Mouse (Mus musculus): ENCODE results near the gene Mogat1. TPM values are rescaled to one million over a fixed set of nuclear protein-coding genes. Genes with fewer than 3 reads are reported as not detected.
"Not testable (repeated sequence)": the region's sequence is repeated elsewhere in the genome, so short reads cannot be mapped to it uniquely, and the experiment has no call there.

The Mogat1 gene
- polyA plus RNA-seq, 1 experiment, result 0.23 TPM

DNA sequence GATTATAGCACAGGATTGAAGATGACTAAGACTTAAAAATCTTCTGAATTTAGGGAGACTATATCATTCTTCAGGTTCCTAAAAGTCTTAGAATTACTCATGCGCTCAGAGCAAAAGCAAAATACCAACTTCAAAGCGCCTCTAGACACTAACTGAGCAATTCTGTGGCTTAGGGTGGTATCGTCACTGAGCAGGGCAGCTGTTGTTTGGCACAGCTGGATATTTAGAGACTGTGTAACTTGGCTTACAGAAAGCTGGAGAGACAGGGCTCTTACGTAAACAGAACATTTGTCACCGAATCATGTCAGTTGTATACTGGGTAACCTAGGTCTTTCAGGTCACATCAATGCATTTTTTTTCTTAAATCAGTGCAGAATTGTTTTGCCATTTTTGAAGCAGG lies 27.6 kb downstream of the Mogat1 start:
- no peak for TF ChIP-seq CTCF (IDR thresholded peaks at IDR 0.05; ENCODE audit: borderline replicate concordance, extremely low read depth, insufficient read depth, insufficient read length)
- no peak for TF ChIP-seq POLR2A (IDR thresholded peaks at IDR 0.05; ENCODE audit: borderline replicate concordance, extremely low read depth, insufficient read depth, insufficient read length, poor library complexity, severe bottlenecking)
- peak; percentile 8 for DNase-seq (ENCODE audit: low read depth)

DNA sequence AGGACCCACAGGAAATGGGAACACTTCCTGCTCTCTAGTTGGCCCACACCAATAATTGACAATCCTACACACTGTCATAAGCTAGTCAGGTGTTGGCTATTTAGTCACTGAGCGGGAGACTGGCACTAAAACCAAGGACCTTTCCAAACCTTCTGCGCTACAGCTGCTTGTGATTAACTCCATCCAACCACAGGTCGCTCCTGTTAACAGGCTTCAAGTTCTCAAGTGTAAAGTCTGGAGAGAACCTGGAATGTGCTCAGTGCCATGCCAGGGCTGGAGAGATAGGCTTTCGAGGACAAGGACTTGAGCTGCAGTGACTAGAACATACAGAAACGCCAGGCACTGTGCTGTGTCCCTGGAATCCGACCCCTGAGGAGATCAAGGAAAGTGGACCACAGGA lies 28.4 kb downstream of the Mogat1 start:
- DNase-seq (ENCODE audit: low read depth), result no peak
- TF ChIP-seq POLR2A (IDR thresholded peaks at IDR 0.05; ENCODE audit: borderline replicate concordance, extremely low read depth, insufficient read depth, insufficient read length, poor library complexity, severe bottlenecking), result no peak
- no peak for TF ChIP-seq CTCF (IDR thresholded peaks at IDR 0.05; ENCODE audit: borderline replicate concordance, extremely low read depth, insufficient read depth, insufficient read length)

DNA sequence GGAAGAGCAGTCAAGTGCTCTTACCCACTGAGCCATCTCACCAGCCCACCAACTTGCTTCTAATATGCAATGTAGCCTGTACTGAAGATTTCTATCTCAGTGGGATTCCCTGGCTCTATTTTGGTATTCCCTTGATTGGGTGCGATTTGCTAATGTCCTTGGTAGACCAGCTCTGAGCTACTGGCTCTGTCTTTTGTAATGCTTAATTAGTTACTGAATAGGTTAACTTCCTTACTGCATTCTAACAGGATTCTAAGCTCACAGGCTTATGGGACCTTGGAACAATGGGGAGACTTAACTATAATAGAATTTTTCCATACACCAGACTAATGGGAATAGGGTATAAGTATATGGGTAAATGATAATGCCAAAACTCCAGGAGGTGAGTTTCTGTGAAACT lies 32.8 kb downstream of the Mogat1 start:
- DNase-seq (ENCODE audit: low read depth), result not testable (repeated sequence)

GRCm38 (mm10) chr1:78546258-78546657 lies 35.5 kb downstream of the Mogat1 start:
- DNase-seq (ENCODE audit: low read depth), result no peak
- TF ChIP-seq POLR2A (IDR thresholded peaks at IDR 0.05; ENCODE audit: borderline replicate concordance, extremely low read depth, insufficient read depth, insufficient read length, poor library complexity, severe bottlenecking) (no peak), CTCF (IDR thresholded peaks at IDR 0.05; ENCODE audit: borderline replicate concordance, extremely low read depth, insufficient read depth, insufficient read length) (no peak)

- DNase-seq (ENCODE audit: low read depth), result no peak
Observed at GRCm38 (mm10) chr1:78548961-78549360, 38.2 kb downstream of the Mogat1 start.

DNA sequence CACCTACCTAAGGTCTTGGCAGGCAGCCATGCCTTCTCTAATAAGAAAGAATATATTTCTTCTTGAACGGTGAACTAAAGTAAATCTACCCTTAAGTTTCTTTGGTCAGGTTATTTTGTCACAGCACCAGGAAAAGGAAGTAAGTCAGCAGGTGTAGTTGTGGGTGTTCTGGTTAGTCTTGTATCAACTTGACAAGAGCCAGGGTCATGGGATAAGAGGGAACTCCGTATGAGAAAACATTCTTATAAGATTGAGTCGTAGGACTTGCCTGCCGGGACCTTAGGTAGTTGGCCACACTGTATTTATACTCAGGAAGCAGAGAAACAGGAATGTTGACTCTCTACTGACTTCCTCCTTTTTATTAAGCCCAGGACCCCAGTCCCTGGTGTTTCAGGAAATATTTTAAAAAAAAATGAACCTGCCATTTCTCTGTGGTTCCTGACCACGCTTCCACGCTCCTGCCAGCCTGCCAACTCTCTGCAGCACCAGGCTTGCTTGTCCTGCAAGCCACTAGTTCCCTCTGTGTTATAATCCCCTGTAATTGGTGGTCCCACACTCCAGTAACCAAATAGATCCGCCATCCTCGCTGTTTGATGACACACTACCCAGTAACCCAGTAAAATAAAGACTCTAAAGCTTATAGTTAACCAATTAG lies 43.3 kb downstream of the Mogat1 start:
- TF ChIP-seq POLR2A (IDR thresholded peaks at IDR 0.05; ENCODE audit: borderline replicate concordance, extremely low read depth, insufficient read depth, insufficient read length, poor library complexity, severe bottlenecking), result no peak
- TF ChIP-seq CTCF (IDR thresholded peaks at IDR 0.05; ENCODE audit: borderline replicate concordance, extremely low read depth, insufficient read depth, insufficient read length), result no peak

More at GRCm38 (mm10) chr1:78548961-78549360, 38.2 kb downstream of the Mogat1 start:
- no peak for TF ChIP-seq POLR2A (IDR thresholded peaks at IDR 0.05; ENCODE audit: borderline replicate concordance, extremely low read depth, insufficient read depth, insufficient read length, poor library complexity, severe bottlenecking)
- TF ChIP-seq CTCF (IDR thresholded peaks at IDR 0.05; ENCODE audit: borderline replicate concordance, extremely low read depth, insufficient read depth, insufficient read length), result no peak

DNA sequence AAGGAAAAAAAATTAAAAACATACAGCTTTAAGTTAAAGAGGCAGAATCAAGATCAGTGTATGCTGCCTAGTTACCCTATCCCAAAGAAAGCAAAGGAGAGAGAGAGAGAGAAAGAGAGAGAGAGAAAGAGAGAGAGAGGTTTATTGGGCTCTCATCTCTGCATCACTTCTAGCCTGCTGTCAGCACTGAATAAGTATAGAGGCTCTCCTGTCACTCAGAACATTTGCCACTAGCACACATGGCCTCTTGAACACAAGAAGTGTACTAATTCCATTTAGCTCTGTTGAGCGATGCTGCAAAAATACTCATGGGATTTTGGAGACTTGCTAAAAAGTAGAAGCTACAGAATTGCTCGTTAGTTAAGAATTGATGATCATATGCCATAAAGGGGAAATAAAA lies 56.2 kb downstream of the Mogat1 start:
- TF ChIP-seq POLR2A (IDR thresholded peaks at IDR 0.05; ENCODE audit: borderline replicate concordance, extremely low read depth, insufficient read depth, insufficient read length, poor library complexity, severe bottlenecking) (no peak), CTCF (IDR thresholded peaks at IDR 0.05; ENCODE audit: borderline replicate concordance, extremely low read depth, insufficient read depth, insufficient read length) (no peak)
- DNase-seq (ENCODE audit: low read depth), result peak; percentile 21

More for the DNA sequence above, 43.3 kb downstream of the Mogat1 start:
- DNase-seq (ENCODE audit: low read depth), result no peak

GRCm38 (mm10) chr1:78567421-78567820 lies 56.6 kb downstream of the Mogat1 start:
- no peak for TF ChIP-seq CTCF (IDR thresholded peaks at IDR 0.05; ENCODE audit: borderline replicate concordance, extremely low read depth, insufficient read depth, insufficient read length)
- no peak for TF ChIP-seq POLR2A (IDR thresholded peaks at IDR 0.05; ENCODE audit: borderline replicate concordance, extremely low read depth, insufficient read depth, insufficient read length, poor library complexity, severe bottlenecking)
- peak; percentile 17 for DNase-seq (ENCODE audit: low read depth)

GRCm38 (mm10) chr1:78567834-78568507 lies 57.2 kb downstream of the Mogat1 start:
- TF ChIP-seq POLR2A (IDR thresholded peaks at IDR 0.05; ENCODE audit: borderline replicate concordance, extremely low read depth, insufficient read depth, insufficient read length, poor library complexity, severe bottlenecking), result no peak
- no peak for TF ChIP-seq CTCF (IDR thresholded peaks at IDR 0.05; ENCODE audit: borderline replicate concordance, extremely low read depth, insufficient read depth, insufficient read length)
- DNase-seq (ENCODE audit: low read depth), result peak; percentile 17

DNA sequence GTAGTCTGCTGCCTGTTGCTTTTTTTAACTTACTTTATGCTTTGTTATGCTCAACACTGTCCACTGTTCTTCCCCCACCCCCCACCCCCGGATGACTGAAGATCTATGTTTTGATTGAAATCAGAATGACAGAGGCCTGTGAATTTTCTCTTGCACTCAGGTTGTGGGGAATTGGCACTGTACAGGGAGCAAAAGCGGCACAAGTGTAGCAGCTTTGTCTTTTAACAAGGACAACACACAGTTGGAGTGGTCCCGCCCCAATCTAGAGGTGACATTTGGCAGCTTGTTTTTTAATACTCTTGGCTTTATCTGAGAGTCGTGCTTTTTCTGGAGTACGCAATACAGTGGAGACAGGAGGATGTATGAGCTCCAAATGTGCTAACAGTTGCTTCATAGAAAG lies 58.8 kb downstream of the Mogat1 start:
- no peak for TF ChIP-seq CTCF (IDR thresholded peaks at IDR 0.05; ENCODE audit: borderline replicate concordance, extremely low read depth, insufficient read depth, insufficient read length)
- no peak for TF ChIP-seq POLR2A (IDR thresholded peaks at IDR 0.05; ENCODE audit: borderline replicate concordance, extremely low read depth, insufficient read depth, insufficient read length, poor library complexity, severe bottlenecking)
- DNase-seq (ENCODE audit: low read depth), result no peak

DNA sequence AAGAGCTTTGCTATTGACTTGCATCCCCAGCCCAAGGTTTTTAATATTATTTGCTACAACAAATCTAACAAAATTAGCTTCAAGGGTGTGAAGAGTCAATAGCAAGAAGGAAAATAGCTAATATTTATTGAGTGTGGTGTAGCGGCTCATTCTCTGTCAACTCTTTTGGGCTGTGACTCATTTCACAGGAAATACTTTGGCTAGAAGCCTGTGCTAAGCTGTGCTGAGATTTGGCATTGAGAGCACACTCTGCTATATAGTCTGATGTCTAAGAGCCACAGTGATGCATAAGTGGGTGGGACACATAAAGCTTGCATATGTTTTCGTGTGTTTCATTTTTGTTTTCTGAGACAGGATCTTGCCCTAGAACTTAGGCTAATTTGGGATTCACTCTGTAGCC lies 74.3 kb downstream of the Mogat1 start:
- peak; percentile 17 for DNase-seq (ENCODE audit: low read depth)
- TF ChIP-seq POLR2A (IDR thresholded peaks at IDR 0.05; ENCODE audit: borderline replicate concordance, extremely low read depth, insufficient read depth, insufficient read length, poor library complexity, severe bottlenecking), result no peak
- no peak for TF ChIP-seq CTCF (IDR thresholded peaks at IDR 0.05; ENCODE audit: borderline replicate concordance, extremely low read depth, insufficient read depth, insufficient read length)

- TF ChIP-seq CTCF (IDR thresholded peaks at IDR 0.05; ENCODE audit: borderline replicate concordance, extremely low read depth, insufficient read depth, insufficient read length) (no peak), POLR2A (IDR thresholded peaks at IDR 0.05; ENCODE audit: borderline replicate concordance, extremely low read depth, insufficient read depth, insufficient read length, poor library complexity, severe bottlenecking) (no peak)
- no peak for DNase-seq (ENCODE audit: low read depth)
Observed at GRCm38 (mm10) chr1:78586986-78587385, 76.2 kb downstream of the Mogat1 start.

Other genes starting within 250 kb of the Mogat1 start
- gene Sgpp2, start 200.6 kb upstream of the Mogat1 start, polyA plus RNA-seq (2012; rRNA removed), result 0.68 and 1.4 TPM in 2 replicates
- gene Farsb, start 22.1 kb upstream of the Mogat1 start, polyA plus RNA-seq (2012; rRNA removed), result 58.8 and 66.6 TPM in 2 replicates
- gene BC035947, start 1.2 kb downstream of the Mogat1 start, polyA plus RNA-seq (2012; rRNA removed), result 1.00 and 1.5 TPM in 2 replicates
- gene Acsl3, start 146.8 kb downstream of the Mogat1 start, polyA plus RNA-seq (2012; rRNA removed), result 38.0 and 45.8 TPM in 2 replicates
- 3.5 and 6.0 TPM in 2 replicates for gene Utp14b, start 147.0 kb downstream of the Mogat1 start, polyA plus RNA-seq (2012; rRNA removed)

Measured in brain, embryonic 14.5 days (tissue).